Mouse (Mus musculus): Measurements from ENCODE around the gene Acap2.

DNA sequence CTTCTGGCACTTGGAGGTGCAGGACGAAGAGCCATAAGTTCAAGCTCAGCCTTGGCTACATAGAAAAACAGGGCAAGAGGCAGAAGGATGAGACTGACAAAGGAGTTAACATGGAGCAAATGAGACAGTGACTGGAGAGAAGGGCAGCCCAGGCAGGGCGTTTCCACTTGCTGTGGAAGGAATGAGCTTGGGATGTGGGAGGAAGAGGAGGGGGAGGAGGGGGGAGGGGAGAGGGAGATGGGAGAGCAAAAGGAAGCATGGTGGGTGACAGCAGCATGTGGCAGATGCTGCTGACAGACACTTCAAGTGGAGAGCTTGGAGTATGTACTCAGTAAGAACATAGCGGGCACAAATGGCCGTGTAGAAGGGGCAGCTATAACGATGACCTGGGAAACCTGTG, 37.2 kb upstream of the Acap2 start:
- TF ChIP-seq CTCF (IDR thresholded peaks at IDR 0.05; ENCODE audit: low read depth, low read length) = no peak
- no peak for TF ChIP-seq GATA1 (IDR thresholded peaks at IDR 0.05; ENCODE audit: borderline replicate concordance, low read length)
- no peak for TF ChIP-seq TAL1 (conservative IDR thresholded peaks at IDR 0.05; ENCODE audit: low read depth, low read length)
- TF ChIP-seq POLR2AphosphoS5 (IDR thresholded peaks at IDR 0.05; ENCODE audit: insufficient replicate concordance, low read depth, low read length) = no peak

All from G1E (cell line).